Mouse (Mus musculus) skeletal muscle tissue, postnatal 0 days (tissue): ENCODE results near the gene Tdrd3. TPM values are rescaled to one million over a fixed set of nuclear protein-coding genes. Genes with fewer than 3 reads are reported as not detected.

Experiments used
- polyA plus RNA-seq: library from polyadenylated mRNA; unstranded; fragments of >200 nt; fragmentation: Nextera tagmentation; extraction: Ambion mirVana; gene quantifications from 2 replicates; pipeline ENCODE4 v1.2.1, GENCODE M21; 2015

The Tdrd3 gene
- polyA plus RNA-seq = 12.5 and 13.9 TPM in 2 replicates

DNA sequence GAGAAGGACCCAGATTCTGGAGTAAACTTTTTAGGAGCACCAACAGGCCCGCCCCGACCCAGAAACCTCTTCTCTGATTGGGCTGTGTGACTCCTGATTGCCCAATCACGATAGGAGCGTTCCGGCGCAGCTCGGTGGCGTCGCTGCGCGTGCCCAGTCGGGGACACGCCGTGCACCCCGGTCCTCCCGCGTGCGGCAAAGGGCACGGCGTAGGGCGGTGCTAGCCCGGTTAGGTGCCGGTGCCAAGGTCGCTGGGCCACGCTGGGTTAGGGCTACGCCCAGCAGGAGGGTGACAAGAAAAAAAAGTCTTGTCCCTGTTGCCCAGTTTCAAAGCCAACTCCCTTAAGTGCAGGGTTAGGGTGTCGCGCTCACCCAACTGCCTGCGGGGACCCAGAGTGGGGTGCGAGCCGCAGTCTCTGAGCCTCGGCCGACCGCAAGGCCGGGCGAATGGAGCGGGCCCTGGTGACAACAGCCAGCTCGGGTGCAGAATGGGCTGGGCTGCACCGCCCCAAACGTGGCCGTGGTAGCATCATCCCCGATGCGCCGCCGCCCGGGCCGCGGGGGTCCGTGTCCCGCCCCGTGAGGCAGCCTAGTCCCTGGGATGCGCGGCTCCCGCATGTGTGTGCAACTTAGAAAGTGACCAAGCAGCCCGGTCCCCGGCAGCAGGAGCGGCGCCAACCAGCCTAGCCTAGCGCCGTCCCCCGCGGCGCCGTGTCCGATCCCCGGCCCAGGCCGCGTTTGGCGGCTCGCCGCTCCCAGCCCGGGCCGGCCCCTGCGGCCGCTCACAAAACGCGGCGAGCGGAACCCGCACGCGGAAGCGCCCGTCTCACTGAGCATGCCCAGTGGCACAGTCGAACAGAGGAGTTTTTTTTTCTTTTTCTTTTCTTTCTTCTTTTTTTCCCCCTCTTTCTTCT, at the start of gene Tdrd3:
Gene Tdrd3 (plus strand): TSS at position 832 of the 914 bp plus-strand sequence.

